Mouse (Mus musculus) lung, adult 18-20 months (tissue): ENCODE results near the gene 4922502D21Rik.

Experiments
- DNase-seq, 2 experiments: peaks; one replicate each; pipeline ENCODE4 v3.0.0; 2022; ENCODE audit warnings: mixed read lengths in 2 of 2

Gene 4922502D21Rik

DNA sequence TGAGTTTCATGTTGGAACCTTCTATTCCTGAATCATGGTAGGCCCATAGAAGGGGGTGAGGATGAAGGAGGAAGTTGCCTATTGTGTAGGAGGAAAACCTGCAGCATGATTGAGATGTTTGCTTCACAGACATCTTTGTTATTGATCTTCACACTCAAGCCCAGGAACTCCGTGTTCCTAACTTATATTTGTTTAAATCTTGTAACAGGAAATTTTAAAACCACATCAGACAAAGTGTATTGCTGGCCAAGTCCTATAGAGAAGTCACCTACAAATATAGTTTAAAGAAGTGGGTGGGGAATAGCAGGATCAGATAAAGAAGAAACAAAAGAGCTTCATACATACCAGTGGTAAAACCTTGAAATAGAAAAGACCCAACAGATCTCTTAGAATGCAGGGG lies 27.4 kb downstream of the 4922502D21Rik start:
- DNase-seq = no peak

DNA sequence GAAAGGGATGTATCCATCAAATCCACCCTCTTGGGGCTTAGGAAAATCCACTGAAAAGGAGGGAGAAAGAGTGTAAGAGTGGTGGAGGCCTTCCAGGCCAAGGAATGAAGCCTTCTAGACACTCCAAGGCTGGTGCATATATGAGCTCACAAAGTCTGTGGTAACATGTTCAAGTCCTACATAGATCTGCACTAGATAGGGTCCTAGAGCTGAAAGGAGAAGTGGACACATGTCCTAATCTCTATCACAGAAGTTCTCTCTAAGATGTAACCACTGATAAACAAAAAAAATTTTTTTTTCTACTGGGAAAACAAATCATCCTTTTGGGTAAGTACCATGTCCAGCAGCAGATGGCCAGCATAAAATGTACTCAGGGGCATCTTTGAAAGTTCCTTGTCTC lies 42.9 kb downstream of the 4922502D21Rik start:
- no peak for DNase-seq

DNA sequence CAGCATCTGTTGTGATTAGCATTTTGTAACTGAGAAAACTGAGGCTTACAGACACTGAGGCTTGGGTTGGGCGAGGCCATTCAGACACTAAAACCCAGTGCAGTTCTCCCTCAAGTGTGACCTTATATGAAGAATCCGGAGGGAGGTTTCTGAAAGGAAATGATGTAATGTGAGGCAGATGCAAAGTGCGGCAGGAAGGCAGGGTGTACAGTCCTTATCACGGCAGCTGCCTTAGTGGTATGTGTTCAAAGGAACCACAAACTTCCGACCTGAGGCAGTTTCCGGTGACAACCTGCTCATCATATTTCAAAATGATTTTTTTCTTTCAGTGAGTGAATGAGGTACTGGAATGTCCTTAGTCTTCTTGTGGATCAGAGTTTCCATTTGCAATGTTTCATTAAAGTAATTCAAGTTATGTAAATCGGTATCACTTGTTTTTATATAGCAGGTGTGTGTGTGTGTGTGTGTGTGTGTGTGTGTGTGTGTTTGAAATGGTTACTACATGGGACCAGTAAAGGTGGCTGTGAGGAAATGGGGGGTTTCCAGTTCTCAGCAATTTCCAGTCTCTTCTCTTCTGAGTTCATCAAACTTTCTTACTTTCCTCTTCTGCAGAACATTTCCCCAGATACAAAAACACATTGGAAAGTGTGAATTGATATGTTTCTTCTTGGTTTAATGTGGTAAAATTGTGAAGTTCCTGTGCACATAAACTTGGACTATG lies 47.1 kb downstream of the 4922502D21Rik start:
- peak; percentile 8 to 27 for DNase-seq

DNA sequence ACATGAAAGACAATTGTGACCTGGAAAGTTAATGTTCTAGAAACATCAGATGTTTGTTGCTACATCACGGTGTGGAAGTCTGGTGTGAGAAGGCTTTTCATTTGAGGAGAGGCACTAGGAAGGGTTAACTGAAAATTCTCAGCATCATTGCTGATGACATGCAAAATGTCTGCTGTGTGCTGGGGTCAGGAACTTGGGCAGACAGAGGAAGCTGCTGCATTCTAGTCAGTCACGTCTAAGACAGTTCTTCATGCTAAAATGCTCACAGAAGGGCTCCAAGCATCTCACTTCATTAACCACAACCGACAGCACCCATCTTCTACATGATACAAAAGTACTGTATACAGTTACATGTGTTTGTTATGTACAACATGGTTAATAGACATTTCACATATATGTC lies 48.3 kb downstream of the 4922502D21Rik start:
- DNase-seq = no peak

DNA sequence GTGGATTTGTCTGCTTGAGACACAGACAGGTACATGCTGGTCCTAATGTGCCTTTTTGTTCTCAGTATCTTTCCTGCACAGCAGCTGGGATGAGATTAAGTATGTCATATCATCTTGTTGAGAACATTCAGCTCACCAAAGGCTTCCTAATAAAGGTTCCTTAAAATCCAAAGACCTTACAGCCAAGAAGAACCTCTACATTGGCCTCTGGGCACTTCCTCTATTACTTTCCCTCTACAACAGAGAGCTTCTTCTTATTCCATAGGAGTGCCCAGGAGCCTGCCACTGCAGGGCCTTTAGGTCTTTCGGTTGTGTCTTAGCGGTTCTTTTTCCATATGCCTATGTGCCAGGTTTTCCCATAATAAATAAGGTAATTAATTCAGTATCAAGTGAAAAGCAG lies 55.1 kb downstream of the 4922502D21Rik start:
- DNase-seq = no peak

DNA sequence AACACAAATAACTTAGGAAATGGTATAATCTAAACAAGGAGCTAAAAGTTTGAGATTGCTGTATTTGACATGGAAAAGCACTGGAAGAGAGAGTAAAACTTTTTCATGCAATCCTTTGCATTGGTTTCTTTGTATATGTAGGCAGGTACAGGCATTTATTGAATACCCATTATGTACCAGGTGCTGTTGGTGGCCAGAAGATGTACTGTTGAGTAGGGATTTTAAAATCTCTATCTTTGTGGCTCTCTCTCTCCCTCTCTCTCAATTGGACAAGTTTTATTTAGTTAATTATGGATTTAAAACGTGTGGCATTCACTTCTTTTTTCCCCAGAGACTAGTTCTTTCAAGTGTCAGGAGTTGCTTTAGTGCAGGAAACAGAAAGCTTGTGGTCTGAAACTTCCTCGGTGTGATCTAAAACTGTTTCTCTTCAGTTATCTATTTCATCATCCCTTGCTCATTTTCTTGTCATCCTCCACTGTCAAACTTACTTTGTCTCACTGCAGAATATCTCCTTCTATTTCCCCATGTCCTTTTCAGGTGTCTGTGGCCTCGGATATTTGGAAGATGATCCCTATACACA lies 55.9 kb downstream of the 4922502D21Rik start:
- DNase-seq = no peak

DNA sequence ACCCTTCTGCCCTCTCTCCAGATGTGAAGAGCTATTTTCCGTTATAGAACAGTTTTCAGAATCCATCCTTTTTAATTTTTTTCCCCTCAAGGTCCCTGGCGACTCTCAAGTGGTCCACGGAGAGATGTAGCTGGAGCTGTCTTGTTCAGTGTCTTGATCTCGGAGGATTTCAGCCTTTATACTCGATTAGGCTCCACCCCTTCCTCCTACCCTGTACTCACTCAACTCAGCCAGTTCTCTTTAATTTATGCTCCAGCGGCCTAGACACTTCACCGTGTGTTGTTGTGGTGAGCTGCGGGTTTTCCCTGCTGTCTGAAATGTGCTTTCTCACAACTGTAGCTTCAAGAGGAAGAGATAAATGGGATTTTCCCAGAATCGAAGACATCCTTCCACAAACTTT lies 56.4 kb downstream of the 4922502D21Rik start, which contains the start of gene Cd69:
TSS of gene Cd69 (minus strand) at position 217 of the 400 bp plus-strand sequence.
- DNase-seq = peak; percentile 14 to 19

DNA sequence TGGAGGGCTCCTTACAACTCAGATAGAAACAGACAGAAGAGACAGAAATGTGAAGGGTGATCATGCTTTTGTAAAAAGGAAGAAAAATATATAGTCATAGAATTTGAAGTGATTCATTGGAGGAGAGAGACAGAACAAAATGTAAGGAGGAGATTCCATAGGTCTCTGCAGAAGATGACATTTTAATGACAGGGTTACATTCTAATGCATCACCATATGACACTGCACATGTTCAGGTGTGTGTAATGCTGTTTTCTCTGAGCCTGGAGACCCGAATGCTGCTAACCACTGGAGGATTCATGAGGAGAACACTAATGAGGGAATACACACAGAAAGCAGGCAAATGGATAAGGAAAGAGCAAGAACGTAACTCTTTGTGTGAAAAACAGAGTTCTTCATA lies 57.1 kb downstream of the 4922502D21Rik start:
- DNase-seq = no peak

DNA sequence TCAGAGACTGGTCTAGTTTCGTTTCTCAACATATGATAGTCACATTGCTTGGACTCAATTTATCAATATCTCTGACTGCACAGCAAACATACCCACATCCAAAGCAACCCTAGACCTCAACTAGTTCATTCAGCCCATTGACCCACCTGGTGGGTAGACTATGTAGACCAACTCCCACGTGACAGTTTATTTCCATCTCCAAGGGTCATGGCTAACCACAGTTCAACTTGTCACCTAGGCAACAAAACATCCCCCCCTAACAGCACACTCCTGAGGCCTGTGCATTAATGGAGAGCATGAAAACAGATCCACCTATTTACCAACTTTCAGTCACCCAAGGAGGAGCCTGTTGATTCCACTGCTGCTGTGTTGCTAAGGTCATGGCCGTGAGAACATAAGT lies 57.9 kb downstream of the 4922502D21Rik start:
- DNase-seq = peak in 1 of 2 experiments; percentile 23
